Mouse (Mus musculus) central nervous system, embryonic 18 days (tissue): ENCODE measurements around the gene Olfr295. TPM values are rescaled to one million over a fixed set of nuclear protein-coding genes. Genes with fewer than 3 reads are reported as not detected.

Source experiments
- polyA plus RNA-seq: library from polyadenylated mRNA; depleted of rRNA; stranded (reverse); fragments of >200 nt; gene quantifications from 2 replicates; pipeline ENCODE4 v1.2.3, GENCODE M21; 2012; rRNA removed

Gene Olfr295
- not detected in 2 replicates for polyA plus RNA-seq

DNA sequence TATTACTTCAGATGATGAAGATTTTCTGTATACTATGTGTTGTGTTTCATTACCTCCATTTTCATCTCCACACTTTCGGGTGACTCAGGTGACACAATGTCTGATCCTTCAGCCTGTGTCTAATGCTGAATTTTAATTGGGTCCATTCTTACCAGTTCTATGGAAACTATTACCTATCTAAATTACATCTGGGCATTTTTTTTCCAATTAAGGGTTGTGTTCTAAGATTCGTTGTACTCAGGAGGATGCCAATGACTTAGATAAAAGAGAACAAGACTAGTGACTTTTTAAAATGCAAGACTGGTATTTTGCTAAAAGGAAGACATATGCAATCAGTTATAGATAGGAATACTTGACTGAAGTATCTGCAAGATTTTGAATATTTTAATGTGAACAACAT is at the start of gene Olfr295:
Gene Olfr295 (plus strand): TSS at position 301 of the 400 bp plus-strand sequence.

DNA sequence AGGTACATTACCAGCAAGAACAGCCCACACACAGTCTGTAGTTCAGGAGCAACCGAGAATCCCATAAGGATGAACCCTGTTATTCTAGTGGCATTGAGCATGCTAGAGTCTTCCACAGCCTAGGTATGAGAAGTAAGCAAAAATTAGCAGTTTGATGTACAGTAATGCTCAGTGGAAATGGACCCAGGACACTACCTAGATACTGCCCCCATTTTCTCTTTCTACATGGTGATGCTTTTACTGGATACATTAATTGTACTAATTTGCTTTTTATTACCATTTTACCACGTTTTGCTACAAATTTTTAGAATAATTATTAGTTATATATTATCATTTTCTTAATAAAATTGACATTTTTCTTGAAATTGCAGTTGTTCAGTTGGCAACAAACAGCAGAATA is 32.9 kb downstream of the Olfr295 start, which contains the start of gene Olfr294:
Gene Olfr294 (minus strand): TSS at position 101 of the 400 bp plus-strand sequence.

Other genes with a start within 250 kb of the Olfr295 start
- gene Olfr307, start 246.3 kb upstream of the Olfr295 start, polyA plus RNA-seq: not detected in 2 replicates
- gene Olfr305, start 216.9 kb upstream of the Olfr295 start, polyA plus RNA-seq: not detected in 2 replicates
- not detected in 2 replicates for gene Olfr304, start 197.2 kb upstream of the Olfr295 start, polyA plus RNA-seq
- not detected in 2 replicates for gene Olfr303, start 186.1 kb upstream of the Olfr295 start, polyA plus RNA-seq
- gene Olfr301, start 180.0 kb upstream of the Olfr295 start, polyA plus RNA-seq: not detected in 2 replicates
- not detected in 2 replicates for gene Olfr299, start 123.9 kb upstream of the Olfr295 start, polyA plus RNA-seq
- gene Olfr298, start 91.4 kb upstream of the Olfr295 start, polyA plus RNA-seq: not detected in 2 replicates
- not detected in 2 replicates for gene Olfr297, start 63.9 kb upstream of the Olfr295 start, polyA plus RNA-seq
- gene Olfr294, start 32.8 kb downstream of the Olfr295 start, polyA plus RNA-seq: not detected in 2 replicates
- gene Olfr293, start 65.2 kb downstream of the Olfr295 start, polyA plus RNA-seq: not detected in 2 replicates
- not detected in 2 replicates for gene Olfr292, start 104.5 kb downstream of the Olfr295 start, polyA plus RNA-seq
- gene Folh1, start 192.1 kb downstream of the Olfr295 start, polyA plus RNA-seq: 0.88 and 0.90 TPM in 2 replicates
- not detected in 2 replicates for gene Vmn2r77, start 211.2 kb downstream of the Olfr295 start, polyA plus RNA-seq